Mouse (Mus musculus) myocyte (in vitro differentiated cells): ENCODE measurements at regions not wholly inside any gene's neighbourhood (a gene's known extent, or its start where the extent isn't known, plus 50 kb on each side); places are given as distances from the start of the nearest gene placed in this dataset.
A peak's percentile ranks its signal among the peaks of the same experiment; 100 is the strongest.
"Not testable (repeated sequence)": the region's sequence is repeated elsewhere in the genome, so short reads cannot be mapped to it uniquely, and the experiment has no call there.

Source experiments
- H3K27me3 ChIP-seq: one replicate; pipeline ENCODE4 v1.6.1; 2011; ENCODE audit not compliant: control insufficient read depth, insufficient read depth, insufficient read length
- H3K36me3 ChIP-seq: one replicate; pipeline ENCODE4 v1.6.1; 2011; ENCODE audit not compliant: control insufficient read depth, insufficient read depth
- H3K4me2 ChIP-seq: one replicate; pipeline ENCODE4 v1.6.1; 2011; ENCODE audit warnings: low read depth, control low read depth
- H3K4me3 ChIP-seq: one replicate; pipeline ENCODE4 v1.5.1; 2011; ENCODE audit warnings: mild to moderate bottlenecking, control low read depth, moderate library complexity
- H3K79me2 ChIP-seq: one replicate; pipeline ENCODE4 v1.6.1; 2011; ENCODE audit not compliant: control insufficient read depth, insufficient read depth
- H3ac ChIP-seq: one replicate; pipeline ENCODE4 v1.6.1; 2011; ENCODE audit not compliant: control insufficient read depth, insufficient read length
- REST ChIP-seq: IDR thresholded peaks from one replicate; pipeline ENCODE4 v1.6.1; 2011; ENCODE audit warnings: mild to moderate bottlenecking, control low read depth, moderate library complexity; ENCODE audit not compliant: insufficient read depth, insufficient read length

GRCm38 (mm10) chr6:81868207-81868606 lies 55.3 kb upstream of the Gcfc2 start:
- H3K4me3 ChIP-seq, result not testable (repeated sequence)

More at GRCm38 (mm10) chr6:81868207-81868606, 55.3 kb upstream of the Gcfc2 start:
- not testable (repeated sequence) for H3K4me2 ChIP-seq, H3ac ChIP-seq, H3K36me3 ChIP-seq, H3K79me2 ChIP-seq, H3K27me3 ChIP-seq
- peak; percentile 75 for TF ChIP-seq REST
